Mouse (Mus musculus) embryonic facial prominence, embryonic 15.5 days (tissue): ENCODE results near the gene Hoxc11. TPM values are rescaled to one million over a fixed set of nuclear protein-coding genes. Genes with fewer than 3 reads are reported as not detected.

Experiments
- ATAC-seq: fragments of 200-750 bp; cut with Nextera tagmentation; 2 replicates; pipeline ENCODE4 v1.8.0; 2017; ENCODE audit warnings: low read depth, moderate TSS enrichment; ENCODE audit not compliant: insufficient number of reproducible peaks, low FRiP score, low TSS enrichment
- H3K27ac ChIP-seq: fragments of 300-500 bp; sonication (generic); replicated peaks from 2 replicates; pipeline ENCODE4 v1.5.1; 2015; ENCODE audit warnings: mild to moderate bottlenecking, inconsistent platforms
- H3K27me3 ChIP-seq: fragments of 300-500 bp; sonication (generic); 2 replicates; pipeline ENCODE4 v1.6.1; 2015; ENCODE audit warnings: inconsistent platforms
- H3K36me3 ChIP-seq: fragments of 300-500 bp; sonication (generic); 2 replicates; pipeline ENCODE4 v1.6.1; 2015; ENCODE audit warnings: mild to moderate bottlenecking, inconsistent platforms
- H3K4me1 ChIP-seq: fragments of 300-500 bp; sonication (generic); 2 replicates; pipeline ENCODE4 v1.6.1; 2015; ENCODE audit warnings: inconsistent platforms
- H3K4me2 ChIP-seq: fragments of 300-500 bp; sonication (generic); replicated peaks from 2 replicates; pipeline ENCODE4 v1.6.1; 2015; ENCODE audit warnings: mild to moderate bottlenecking, inconsistent platforms
- H3K4me3 ChIP-seq: fragments of 300-500 bp; sonication (generic); replicated peaks from 2 replicates; pipeline ENCODE4 v1.5.1; 2015; ENCODE audit warnings: mild to moderate bottlenecking, inconsistent platforms
- H3K9ac ChIP-seq: fragments of 300-500 bp; sonication (generic); 2 replicates; pipeline ENCODE4 v1.6.1; 2015; ENCODE audit warnings: inconsistent platforms
- H3K9me3 ChIP-seq: fragments of 300-500 bp; sonication (generic); replicated peaks from 2 replicates; pipeline ENCODE4 v1.6.1; 2016; ENCODE audit warnings: inconsistent platforms
- WGBS: fragments of 180-500 bp; shearing (Covaris S2); methylation state at CpG from one replicate; pipeline ENCODE4 v1.1.7; 2015; 5-methylcytosine and 5-hydroxymethylcytosine counted together
- microRNA-seq: library from miRNA; unstranded; fragments of <30 nt; microRNA quantifications from one replicate; pipeline ENCODE4, GENCODE M21; 2016; ENCODE audit warnings: borderline number of aligned reads
- polyA plus RNA-seq: library from polyadenylated mRNA; unstranded; fragments of >200 nt; fragmentation: Nextera tagmentation; extraction: Ambion mirVana; gene quantifications from 2 replicates; pipeline ENCODE4 v1.2.1, GENCODE M21; 2015

Hoxc11 gene
- polyA plus RNA-seq, 1 experiment from 2014 or later: not detected

DNA sequence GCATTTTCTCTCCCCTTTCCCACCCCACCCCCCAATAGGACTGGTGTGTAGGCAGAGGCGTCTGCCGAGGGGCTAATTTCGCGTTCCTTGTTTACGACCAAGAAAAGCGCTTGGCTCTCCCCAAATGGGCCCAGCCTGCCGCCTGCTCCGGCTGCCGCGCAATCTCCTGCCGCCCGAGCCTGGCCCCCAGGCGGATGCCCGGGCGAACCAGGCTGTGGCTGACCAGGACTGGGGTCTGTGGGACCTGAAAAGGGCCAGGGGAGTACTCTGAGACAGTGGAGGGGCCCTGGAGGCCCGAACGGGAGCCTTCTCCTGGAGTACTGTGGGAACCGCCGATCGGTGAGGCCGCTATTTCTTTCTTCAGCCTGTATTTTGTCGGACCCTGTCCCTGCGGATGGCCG, 46.3 kb downstream of the Hoxc11 start:
- WGBS: 2% methylated on average over 24 of the region's 24 CpGs
- H3K27me3 ChIP-seq: peaks cover 98% of the 10 kb centered on the region
- 0 out of 2 replicates have a peak overlapping the region, but pooled peaks have one; percentile 10 for H3K4me3 ChIP-seq
- no peaks in the 10 kb centered on the region for H3K9me3 ChIP-seq
- peaks cover 19% of the 10 kb centered on the region for H3K4me1 ChIP-seq
- no peak overlapping the region for H3K4me2 ChIP-seq
- H3K27ac ChIP-seq: no peak overlapping the region
- no peak overlapping the region for H3K9ac ChIP-seq
- no peak for ATAC-seq
- H3K36me3 ChIP-seq: no peaks in the 10 kb centered on the region

DNA sequence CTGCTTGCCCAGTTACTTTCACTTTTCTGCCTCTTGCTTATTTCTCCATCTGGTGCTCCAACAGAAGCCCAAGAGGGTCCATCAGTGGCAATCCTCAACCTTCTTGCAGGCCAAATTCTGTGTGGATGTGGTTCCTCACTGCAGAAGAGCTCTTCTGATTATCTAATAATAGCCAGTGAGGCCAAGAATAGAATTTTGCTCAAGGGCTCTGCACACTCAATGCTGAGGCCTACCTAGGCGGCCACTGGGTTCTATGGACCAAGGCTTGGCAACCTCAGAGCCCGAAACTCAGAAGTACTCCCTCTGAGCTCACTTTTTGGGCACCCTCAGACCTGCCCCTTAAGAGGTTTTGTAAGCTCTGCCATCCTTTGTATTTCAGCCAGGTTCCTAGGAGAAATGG, 47.1 kb downstream of the Hoxc11 start:
- no peak overlapping the region for H3K4me3 ChIP-seq
- H3K4me1 ChIP-seq: peaks cover 19% of the 10 kb centered on the region
- no peak for ATAC-seq
- no peak overlapping the region for H3K9ac ChIP-seq
- H3K4me2 ChIP-seq: no peak overlapping the region
- H3K9me3 ChIP-seq: no peaks in the 10 kb centered on the region
- 13% methylated on average over 2 of the region's 2 CpGs for WGBS
- peaks cover 98% of the 10 kb centered on the region for H3K27me3 ChIP-seq
- H3K27ac ChIP-seq: no peak overlapping the region
- H3K36me3 ChIP-seq: no peaks in the 10 kb centered on the region

DNA sequence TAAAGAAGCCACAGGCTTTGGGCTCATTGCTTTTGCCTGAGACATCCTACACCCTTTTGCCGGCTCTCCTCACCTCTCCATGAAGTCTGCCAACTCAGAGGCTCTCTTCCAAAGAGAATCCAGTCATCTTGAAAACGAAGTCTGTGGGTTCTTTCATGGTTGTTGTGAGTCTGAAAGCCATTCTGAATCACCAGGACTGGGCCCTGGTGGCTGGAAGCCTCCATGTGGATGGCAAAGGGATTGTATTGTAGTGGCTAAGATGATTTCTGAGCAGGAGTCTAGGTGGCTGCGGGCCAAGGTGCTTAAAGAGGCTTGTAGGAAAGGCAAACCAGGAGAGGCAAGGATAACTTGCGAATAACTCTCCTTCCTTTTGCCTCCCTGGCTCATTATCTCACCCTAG, 47.9 kb downstream of the Hoxc11 start:
- Histone ChIP-seq H3K9ac (no peak overlapping the region), H3K4me2 (no peak overlapping the region), H3K4me1 (peaks cover 19% of the 10 kb centered on the region), H3K4me3 (no peak overlapping the region), H3K9me3 (no peaks in the 10 kb centered on the region), H3K27me3 (peaks cover 98% of the 10 kb centered on the region), H3K27ac (no peak overlapping the region), H3K36me3 (no peaks in the 10 kb centered on the region)
- ATAC-seq: no peak
- WGBS: 9% methylated on average over 4 of the region's 4 CpGs

DNA sequence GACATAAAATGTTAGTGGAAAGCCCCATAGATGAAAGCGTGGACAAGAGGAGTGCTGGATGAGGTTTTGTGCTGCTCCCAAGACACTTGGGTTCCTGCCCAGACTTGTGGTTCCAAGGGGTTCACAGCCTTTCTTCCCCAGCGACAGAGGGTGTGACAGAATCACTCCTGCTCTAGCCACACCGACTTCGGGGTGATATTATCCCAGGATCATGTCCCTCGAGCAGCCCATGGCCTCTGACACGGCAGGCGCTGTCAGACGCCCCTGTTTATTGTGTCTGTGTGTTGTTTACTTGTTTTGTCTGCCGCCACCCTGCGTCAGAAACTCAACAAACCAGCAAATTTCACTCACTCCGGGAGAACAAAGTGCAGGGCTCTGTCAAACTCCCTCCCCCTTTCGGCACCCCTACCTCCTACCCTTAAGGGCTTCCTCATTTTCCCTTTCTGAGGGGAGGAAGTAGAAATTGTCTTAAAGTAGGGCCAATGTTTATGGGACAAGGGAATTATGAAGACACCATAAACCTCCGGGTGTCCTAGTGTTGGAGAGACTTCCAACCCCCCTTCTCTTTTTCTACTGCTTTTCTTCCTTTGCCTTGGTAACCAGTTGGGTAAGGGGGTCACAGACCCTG, 48.7 kb downstream of the Hoxc11 start:
- H3K36me3 ChIP-seq: no peaks in the 10 kb centered on the region
- no peak overlapping the region for H3K27ac ChIP-seq
- H3K9me3 ChIP-seq: no peaks in the 10 kb centered on the region
- no peak for ATAC-seq
- H3K9ac ChIP-seq: no peak overlapping the region
- H3K4me3 ChIP-seq: no peak overlapping the region
- 5% methylated on average over 13 of the region's 13 CpGs for WGBS
- peaks cover 98% of the 10 kb centered on the region for H3K27me3 ChIP-seq
- no peak overlapping the region for H3K4me2 ChIP-seq
- peaks cover 19% of the 10 kb centered on the region for H3K4me1 ChIP-seq

DNA sequence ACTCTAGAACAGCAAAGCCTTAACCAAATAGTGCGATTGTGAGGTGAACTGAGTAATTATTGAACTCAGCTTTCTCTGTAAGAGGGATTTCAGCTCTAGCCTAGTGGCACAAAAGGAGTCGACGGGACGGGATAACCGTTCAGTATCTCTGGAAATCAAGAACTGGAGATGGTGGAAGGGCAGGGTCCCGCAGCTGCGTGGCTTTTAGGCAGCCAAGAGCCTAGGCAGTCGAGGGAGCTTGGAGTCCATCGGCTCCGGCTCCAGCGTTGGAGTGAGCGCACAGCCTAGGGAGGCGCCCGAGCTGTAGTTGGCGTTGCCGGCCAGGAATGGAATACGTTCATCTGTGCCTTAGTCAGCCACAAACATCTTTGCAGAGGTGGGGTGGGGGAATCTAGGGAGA, 51.1 kb downstream of the Hoxc11 start:
- Histone ChIP-seq H3K27me3 (peaks cover 98% of the 10 kb centered on the region), H3K9me3 (no peaks in the 10 kb centered on the region), H3K4me2 (no peak overlapping the region), H3K36me3 (no peaks in the 10 kb centered on the region), H3K4me1 (peaks cover 3% of the 10 kb centered on the region), H3K27ac (no peak overlapping the region), H3K4me3 (no peak overlapping the region), H3K9ac (no peak overlapping the region)
- under 1% methylated on average over 17 of the region's 17 CpGs for WGBS
- no peak for ATAC-seq

DNA sequence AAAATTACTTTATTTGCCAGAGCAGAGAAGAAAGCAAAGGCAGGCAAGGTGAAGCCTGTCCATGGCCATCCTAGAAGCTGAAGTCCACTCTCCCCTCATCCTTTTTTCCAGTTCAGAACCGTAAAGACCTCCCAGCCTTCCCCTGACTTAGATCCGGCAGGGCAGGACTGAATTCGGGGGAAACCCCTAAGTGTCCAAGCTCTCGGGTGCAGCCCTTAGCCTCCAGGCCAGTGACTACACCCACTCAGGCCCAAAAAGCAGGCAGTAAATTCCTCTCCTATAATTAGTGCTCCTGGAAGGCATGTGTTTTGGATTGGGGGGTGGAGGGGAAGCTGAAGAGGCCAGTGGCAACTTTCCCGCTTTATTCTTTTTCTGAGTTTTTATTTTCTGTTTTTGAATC, 51.6 kb downstream of the Hoxc11 start:
- H3K4me3 ChIP-seq: no peak overlapping the region
- 5% methylated on average over 5 of the region's 5 CpGs for WGBS
- H3K9ac ChIP-seq: no peak overlapping the region
- no peak for ATAC-seq
- no peaks in the 10 kb centered on the region for H3K36me3 ChIP-seq
- H3K4me2 ChIP-seq: no peak overlapping the region
- H3K27ac ChIP-seq: no peak overlapping the region
- no peaks in the 10 kb centered on the region for H3K4me1 ChIP-seq
- peaks cover 98% of the 10 kb centered on the region for H3K27me3 ChIP-seq
- H3K9me3 ChIP-seq: no peaks in the 10 kb centered on the region

DNA sequence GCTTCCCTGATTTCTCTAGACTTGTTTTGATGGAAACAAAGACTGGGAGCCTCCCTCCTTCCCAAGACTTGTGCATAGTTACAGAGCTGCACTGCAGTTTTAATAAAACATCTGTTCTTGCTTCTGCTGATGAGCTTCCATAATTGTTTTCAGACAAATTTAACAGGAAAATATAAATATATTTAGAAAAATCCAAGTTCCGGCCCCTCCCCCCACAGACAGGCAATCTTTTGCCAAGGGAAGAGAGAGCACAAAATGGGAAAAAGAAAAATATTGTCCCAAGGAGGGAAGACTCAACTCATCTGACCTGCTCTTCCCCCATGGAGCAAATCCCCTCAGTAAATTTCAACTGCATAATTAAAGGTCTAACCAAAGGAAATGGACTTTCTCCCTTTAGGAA, 52.1 kb downstream of the Hoxc11 start:
- ATAC-seq: no peak
- Histone ChIP-seq H3K9ac (no peak overlapping the region), H3K27me3 (peaks cover 98% of the 10 kb centered on the region), H3K4me2 (no peak overlapping the region), H3K4me1 (no peaks in the 10 kb centered on the region), H3K4me3 (no peak overlapping the region), H3K27ac (no peak overlapping the region), H3K9me3 (no peaks in the 10 kb centered on the region), H3K36me3 (no peaks in the 10 kb centered on the region)
- WGBS: 6% methylated on average over 1 of the region's 1 CpGs

Small RNA genes lying within 50 kb of the gene (microRNA-seq; reads per million reads assigned to microRNA genes)
- gene Mir196a-2: 9.7 reads per million, percentile 28 among the genes with 10 or more reads in this experiment

Other genes starting within 250 kb of the Hoxc11 start
- 67.2 and 69.0 TPM in 2 replicates for gene Calcoco1, start 232.2 kb upstream of the Hoxc11 start, polyA plus RNA-seq
- gene Hoxc13, start 33.3 kb upstream of the Hoxc11 start, polyA plus RNA-seq: 4.0 and 5.2 TPM in 2 replicates
- gene Hoxc12, start 17.7 kb upstream of the Hoxc11 start, polyA plus RNA-seq: 0.21 TPM in 1 of 2 replicates, not detected in the other
- not detected in 2 replicates for gene Hoxc10, start 12.4 kb downstream of the Hoxc11 start, polyA plus RNA-seq
- gene Hoxc5, start 13.0 kb downstream of the Hoxc11 start, polyA plus RNA-seq: 2.0 and 2.1 TPM in 2 replicates
- not detected in 2 replicates for gene Hoxc9, start 22.0 kb downstream of the Hoxc11 start, polyA plus RNA-seq
- not detected in 2 replicates for gene Hoxc8, start 36.2 kb downstream of the Hoxc11 start, polyA plus RNA-seq
- gene Hoxc6, start 43.8 kb downstream of the Hoxc11 start, polyA plus RNA-seq: 0.11 and 0.35 TPM in 2 replicates
- 1.1 TPM in 2 replicates for gene Hoxc4, start 64.5 kb downstream of the Hoxc11 start, polyA plus RNA-seq
- gene Smug1, start 212.7 kb downstream of the Hoxc11 start, polyA plus RNA-seq: 17.9 and 18.0 TPM in 2 replicates